Mouse (Mus musculus) liver, embryonic 13.5 days (tissue): ENCODE measurements at regions not wholly inside any gene's neighbourhood (a gene's known extent, or its start where the extent isn't known, plus 50 kb on each side); places are given as distances from the start of the nearest gene placed in this dataset.

Source experiments
- ATAC-seq: fragments of 200-750 bp; cut with Nextera tagmentation; 2 replicates; pipeline ENCODE4 v1.8.0; 2017; ENCODE audit warnings: low read depth, mild to moderate bottlenecking, moderate number of reproducible peaks, moderate library complexity
- DNase-seq: peaks from one replicate; pipeline ENCODE4 v3.0.0; 2022
- H3K27ac ChIP-seq: fragments of 300-500 bp; sonication (generic); 2 replicates; pipeline ENCODE4 v1.5.1; 2015; ENCODE audit warnings: moderate library complexity, mild to moderate bottlenecking, inconsistent platforms
- H3K27me3 ChIP-seq: fragments of 300-500 bp; sonication (generic); 2 replicates; pipeline ENCODE4 v1.6.1; 2015; ENCODE audit warnings: mild to moderate bottlenecking, inconsistent platforms
- H3K36me3 ChIP-seq: fragments of 300-500 bp; sonication (generic); 2 replicates; pipeline ENCODE4 v1.6.1; 2015; ENCODE audit warnings: mild to moderate bottlenecking, inconsistent platforms
- H3K4me1 ChIP-seq: fragments of 300-500 bp; sonication (generic); replicated peaks from 2 replicates; pipeline ENCODE4 v1.6.1; 2015; ENCODE audit warnings: inconsistent platforms
- H3K4me2 ChIP-seq: fragments of 300-500 bp; sonication (generic); 2 replicates; pipeline ENCODE4 v1.6.1; 2015; ENCODE audit warnings: inconsistent platforms, mild to moderate bottlenecking, moderate library complexity
- H3K4me3 ChIP-seq: fragments of 300-500 bp; sonication (generic); replicated peaks from 2 replicates; pipeline ENCODE4 v1.5.1; 2015; ENCODE audit warnings: mild to moderate bottlenecking, inconsistent platforms
- H3K9ac ChIP-seq: fragments of 300-500 bp; sonication (generic); 2 replicates; pipeline ENCODE4 v1.6.1; 2015; ENCODE audit warnings: mild to moderate bottlenecking, inconsistent platforms
- H3K9me3 ChIP-seq: fragments of 300-500 bp; sonication (generic); replicated peaks from 2 replicates; pipeline ENCODE4 v1.6.1; 2016; ENCODE audit warnings: inconsistent platforms
- WGBS: fragments of 180-500 bp; shearing (Covaris S2); methylation state at CpG from one replicate; pipeline ENCODE4 v1.1.7; 2015; ENCODE audit not compliant: insufficient replicate concordance; 5-methylcytosine and 5-hydroxymethylcytosine counted together

DNA sequence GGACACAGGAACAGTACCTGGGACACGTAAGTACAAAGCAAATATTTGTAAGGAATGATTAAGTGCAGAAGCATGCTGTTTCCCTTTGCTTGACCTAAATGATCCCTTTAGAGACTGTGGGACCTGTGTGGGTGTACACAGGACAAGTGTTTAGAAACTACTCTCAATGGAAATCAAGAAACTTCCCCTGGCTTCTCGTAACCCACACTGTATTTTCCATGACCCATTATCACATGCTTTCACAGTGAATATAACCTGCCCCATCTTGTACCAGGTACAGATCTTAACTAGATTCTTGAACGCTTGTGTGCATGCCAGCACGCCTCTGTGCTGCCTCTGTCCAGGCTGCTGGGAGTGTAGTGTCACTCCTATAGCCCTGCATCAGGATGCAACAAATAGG, 177.8 kb upstream of the Ahr start:
- DNase-seq (no peak), ATAC-seq (no peak)
- H3K4me1 ChIP-seq: no peaks in the 10 kb centered on the region
- H3K27me3 ChIP-seq: no peaks in the 10 kb centered on the region
- no peaks in the 10 kb centered on the region for H3K36me3 ChIP-seq
- H3K9ac ChIP-seq: no peak overlapping the region
- no peak overlapping the region for H3K4me2 ChIP-seq
- H3K27ac ChIP-seq: no peak overlapping the region
- H3K4me3 ChIP-seq: no peak overlapping the region
- WGBS: 64% methylated on average over 4 of the region's 4 CpGs
- no peaks in the 10 kb centered on the region for H3K9me3 ChIP-seq

DNA sequence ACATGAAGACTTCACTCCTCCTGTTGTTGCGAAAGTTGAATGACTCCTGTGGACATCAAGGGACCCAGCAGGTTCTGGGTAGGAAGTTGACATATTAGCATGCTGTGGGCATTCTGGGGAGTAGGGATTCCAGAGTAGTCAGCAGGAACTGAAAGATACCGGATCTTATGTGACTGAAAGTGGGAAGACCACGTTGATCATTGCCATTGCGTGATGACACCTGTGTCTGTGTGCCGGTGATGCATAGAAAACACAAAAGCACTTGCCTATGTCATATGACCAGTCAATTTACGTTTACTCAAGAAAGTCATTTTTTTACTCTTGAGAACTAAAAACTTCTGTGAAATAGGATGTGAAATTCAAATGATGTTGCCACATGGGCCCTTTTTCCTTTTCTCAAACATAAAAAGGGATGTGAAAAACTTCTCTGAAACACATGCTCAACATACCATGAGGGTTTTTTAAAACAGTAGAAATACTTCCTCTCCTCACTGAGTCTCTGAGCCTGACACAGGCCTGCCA, 176.8 kb upstream of the Ahr start:
- WGBS: 71% methylated on average over 6 of the region's 6 CpGs
- H3K9me3 ChIP-seq: no peaks in the 10 kb centered on the region
- no peaks in the 10 kb centered on the region for H3K36me3 ChIP-seq
- no peaks in the 10 kb centered on the region for H3K27me3 ChIP-seq
- ATAC-seq: no peak
- H3K4me1 ChIP-seq: no peaks in the 10 kb centered on the region
- H3K27ac ChIP-seq: no peak overlapping the region
- H3K9ac ChIP-seq: no peak overlapping the region
- DNase-seq: no peak
- H3K4me2 ChIP-seq: no peak overlapping the region
- no peak overlapping the region for H3K4me3 ChIP-seq

DNA sequence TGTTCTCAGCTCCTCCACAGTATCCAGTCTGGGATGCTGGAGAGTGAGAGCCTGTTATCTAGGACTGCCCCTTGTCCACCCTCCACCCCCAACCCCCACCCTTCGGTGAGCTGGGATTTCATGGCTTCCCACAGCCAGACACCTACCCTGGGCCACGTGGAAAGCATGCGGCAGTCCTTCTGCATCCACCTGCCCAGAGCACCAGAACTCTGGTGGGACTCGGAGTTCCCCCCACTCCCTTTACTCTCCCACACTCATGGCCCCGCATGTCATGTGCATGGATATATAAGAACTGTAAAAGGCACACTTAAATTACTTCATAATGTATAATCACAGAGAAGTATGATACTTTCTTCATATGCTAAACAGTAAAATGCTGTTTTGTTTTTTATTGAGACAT, 175.5 kb upstream of the Ahr start:
- ATAC-seq (no peak), DNase-seq (no peak)
- Histone ChIP-seq H3K27me3 (no peaks in the 10 kb centered on the region), H3K9me3 (no peaks in the 10 kb centered on the region), H3K27ac (no peak overlapping the region), H3K36me3 (no peaks in the 10 kb centered on the region), H3K4me3 (no peak overlapping the region), H3K4me2 (no peak overlapping the region), H3K4me1 (no peaks in the 10 kb centered on the region), H3K9ac (no peak overlapping the region)
- 58% methylated on average over 5 of the region's 5 CpGs for WGBS

DNA sequence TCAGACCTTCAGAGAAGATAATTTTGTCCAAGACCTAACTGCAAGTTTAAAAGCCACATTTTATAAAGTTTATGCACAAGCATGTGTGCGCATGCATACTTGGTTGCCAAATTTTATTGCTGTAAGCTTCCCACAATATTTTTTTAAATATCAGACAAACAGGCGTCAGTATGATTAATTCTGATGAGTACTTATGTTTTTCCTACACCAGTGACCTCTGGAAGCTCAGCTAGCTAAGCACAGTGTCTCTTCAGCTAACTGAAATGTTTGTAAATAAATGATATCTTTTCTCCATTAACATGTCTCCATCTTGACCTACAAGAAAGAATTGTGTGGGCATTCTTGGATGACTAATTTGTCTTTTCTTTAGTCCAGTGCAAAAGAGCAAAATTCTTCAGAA, 168.6 kb upstream of the Ahr start:
- H3K36me3 ChIP-seq: no peaks in the 10 kb centered on the region
- no peak overlapping the region for H3K9ac ChIP-seq
- H3K4me2 ChIP-seq: no peak overlapping the region
- ATAC-seq (no peak), DNase-seq (no peak)
- H3K4me1 ChIP-seq: no peaks in the 10 kb centered on the region
- H3K4me3 ChIP-seq: no peak overlapping the region
- H3K27me3 ChIP-seq: no peaks in the 10 kb centered on the region
- WGBS: 67% methylated on average over 2 of the region's 2 CpGs
- H3K9me3 ChIP-seq: no peaks in the 10 kb centered on the region
- H3K27ac ChIP-seq: no peak overlapping the region

DNA sequence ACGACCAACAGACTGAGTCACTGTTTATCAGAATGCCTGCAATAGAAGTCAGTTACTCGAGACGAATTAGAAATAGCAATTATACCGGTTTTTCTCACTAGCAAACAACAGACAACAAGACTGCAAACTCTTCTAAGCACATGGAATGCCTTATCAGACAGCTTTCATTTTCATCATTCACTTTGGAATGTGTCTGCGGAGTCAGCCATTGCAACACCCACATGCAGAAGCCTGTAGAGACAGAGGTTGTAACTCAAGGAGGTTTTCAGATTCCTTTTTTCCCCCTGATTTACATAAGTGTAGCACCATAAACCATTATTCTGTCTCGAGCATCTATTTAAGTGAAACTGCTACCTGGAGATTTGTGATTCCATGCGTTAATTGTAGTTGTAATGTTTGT, 167.8 kb upstream of the Ahr start:
- no peaks in the 10 kb centered on the region for H3K9me3 ChIP-seq
- WGBS: 57% methylated on average over 7 of the region's 7 CpGs
- no peak overlapping the region for H3K27ac ChIP-seq
- H3K4me2 ChIP-seq: no peak overlapping the region
- no peak overlapping the region for H3K9ac ChIP-seq
- H3K36me3 ChIP-seq: no peaks in the 10 kb centered on the region
- H3K27me3 ChIP-seq: no peaks in the 10 kb centered on the region
- ATAC-seq: no peak
- H3K4me3 ChIP-seq: no peak overlapping the region
- DNase-seq: no peak
- H3K4me1 ChIP-seq: no peaks in the 10 kb centered on the region

DNA sequence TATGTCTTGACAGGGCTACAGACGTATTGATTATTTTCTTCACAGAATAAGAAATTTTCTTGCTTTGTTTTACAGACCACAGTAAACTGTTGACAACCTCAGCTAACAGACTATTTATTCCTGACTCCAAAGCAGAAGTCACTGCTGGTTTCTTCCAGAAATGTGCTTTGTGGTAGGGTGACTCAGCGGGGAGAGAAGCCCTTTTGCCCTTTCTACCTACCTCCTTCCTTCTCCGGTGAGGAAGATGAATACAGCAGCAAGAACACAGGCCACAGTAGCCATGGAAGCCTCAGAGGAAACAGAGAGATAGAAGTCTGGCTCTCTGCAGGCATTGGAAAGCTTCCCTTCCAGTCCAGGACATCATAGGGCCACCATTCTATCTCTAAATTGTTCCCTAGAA, 159.4 kb upstream of the Ahr start:
- Histone ChIP-seq H3K9ac (no peak overlapping the region), H3K4me3 (no peak overlapping the region), H3K4me2 (no peak overlapping the region), H3K27me3 (no peaks in the 10 kb centered on the region), H3K36me3 (no peaks in the 10 kb centered on the region), H3K27ac (no peak overlapping the region), H3K4me1 (no peaks in the 10 kb centered on the region), H3K9me3 (no peaks in the 10 kb centered on the region)
- ATAC-seq (no peak), DNase-seq (no peak)
- 31% methylated on average over 3 of the region's 3 CpGs for WGBS

DNA sequence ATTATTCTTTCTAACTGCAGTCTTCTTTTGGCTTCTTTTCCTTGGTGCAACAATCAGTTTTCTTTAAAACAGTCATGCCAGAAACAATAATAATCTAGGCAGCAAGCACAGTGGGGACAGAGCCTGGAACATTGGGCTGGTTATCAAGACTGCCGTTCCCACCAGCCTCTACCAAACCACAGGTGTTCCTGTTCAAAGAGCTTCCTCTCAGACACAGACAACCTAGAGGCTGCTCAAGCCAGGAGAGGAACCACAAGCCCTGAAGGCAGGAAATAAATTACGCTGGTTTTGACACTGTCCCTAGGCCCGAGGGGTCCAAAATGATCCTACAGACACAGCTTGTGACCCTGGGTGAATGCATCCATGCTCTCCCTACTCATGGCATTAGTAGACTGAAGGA, 156.1 kb upstream of the Ahr start:
- ATAC-seq (no peak), DNase-seq (no peak)
- no peaks in the 10 kb centered on the region for H3K27me3 ChIP-seq
- no peak overlapping the region for H3K4me2 ChIP-seq
- H3K9ac ChIP-seq: no peak overlapping the region
- no peaks in the 10 kb centered on the region for H3K4me1 ChIP-seq
- H3K36me3 ChIP-seq: no peaks in the 10 kb centered on the region
- H3K4me3 ChIP-seq: no peak overlapping the region
- H3K9me3 ChIP-seq: no peaks in the 10 kb centered on the region
- H3K27ac ChIP-seq: no peak overlapping the region
- 20% methylated on average over 3 of the region's 3 CpGs for WGBS

DNA sequence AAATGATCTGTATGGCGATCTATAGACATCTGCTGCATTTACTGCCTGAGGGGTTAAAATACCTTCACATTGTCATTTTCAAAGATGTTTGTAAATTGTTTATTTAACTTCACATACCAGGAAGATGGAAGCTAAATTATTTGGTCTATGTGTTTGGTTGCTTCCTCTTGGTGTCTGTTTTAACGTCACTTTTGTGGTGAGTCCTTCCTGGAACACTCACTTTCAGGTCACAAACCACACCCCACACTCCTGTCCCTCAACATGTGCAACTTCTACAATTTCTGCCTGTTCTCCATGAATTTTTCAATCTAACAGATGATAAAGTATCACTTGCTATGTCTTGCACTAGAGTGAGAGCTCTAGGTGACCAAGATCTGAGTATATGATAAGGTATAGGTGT, 151.4 kb upstream of the Ahr start:
- Histone ChIP-seq H3K9me3 (no peaks in the 10 kb centered on the region), H3K27me3 (no peaks in the 10 kb centered on the region), H3K4me1 (no peaks in the 10 kb centered on the region), H3K36me3 (no peaks in the 10 kb centered on the region), H3K27ac (no peak overlapping the region), H3K4me3 (no peak overlapping the region), H3K4me2 (no peak overlapping the region), H3K9ac (no peak overlapping the region)
- WGBS: 52% methylated on average over 2 of the region's 2 CpGs
- ATAC-seq (no peak), DNase-seq (no peak)

DNA sequence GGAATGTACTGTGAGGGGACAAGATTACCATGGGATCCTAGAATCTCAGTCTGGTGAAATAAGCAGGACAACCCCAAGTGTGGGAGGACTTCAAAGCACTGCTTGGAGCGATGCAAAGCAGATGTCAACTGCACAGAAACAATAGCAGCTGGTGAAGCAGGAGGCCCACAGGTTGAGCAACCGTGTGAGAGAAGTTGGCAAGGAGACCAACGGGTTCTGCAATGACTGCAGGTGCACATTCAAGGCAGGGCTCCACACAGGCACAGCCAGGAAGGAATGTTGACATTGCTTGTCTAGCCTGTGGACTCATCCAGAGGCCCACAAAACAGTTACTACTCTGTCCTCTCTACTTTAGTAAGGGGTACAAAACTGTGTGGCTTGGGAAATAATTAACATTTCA, 150.4 kb upstream of the Ahr start:
- Histone ChIP-seq H3K4me1 (no peaks in the 10 kb centered on the region), H3K27ac (no peak overlapping the region), H3K36me3 (no peaks in the 10 kb centered on the region), H3K4me3 (no peak overlapping the region), H3K9me3 (no peaks in the 10 kb centered on the region), H3K27me3 (no peaks in the 10 kb centered on the region), H3K4me2 (no peak overlapping the region), H3K9ac (no peak overlapping the region)
- DNase-seq (no peak), ATAC-seq (no peak)
- WGBS: 55% methylated on average over 3 of the region's 3 CpGs

DNA sequence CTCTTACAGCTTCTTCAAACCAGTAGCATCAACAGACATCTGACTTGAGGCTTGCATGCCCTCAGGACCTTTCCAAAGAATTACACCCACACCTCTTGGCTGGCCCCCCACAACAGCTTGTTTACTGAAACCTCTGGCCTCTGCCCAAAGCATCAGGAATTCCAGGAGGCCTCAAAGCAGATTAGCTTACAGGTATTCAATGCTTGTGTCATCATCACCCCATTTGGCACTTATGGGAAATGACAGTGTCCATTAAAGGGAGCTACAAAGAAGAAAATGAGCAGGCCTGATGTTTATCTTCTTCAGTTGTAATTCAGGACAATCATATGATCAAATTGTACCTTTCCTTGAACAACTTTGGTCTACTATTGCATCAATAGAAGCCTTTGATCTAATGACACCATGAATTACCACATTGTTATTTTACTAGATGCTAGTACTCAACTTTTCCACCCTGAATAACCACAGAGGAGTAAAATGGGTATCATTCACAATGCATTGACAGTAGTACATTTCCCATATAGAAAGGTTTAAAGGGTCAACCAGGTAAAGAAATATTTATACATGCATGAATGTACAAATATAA, 147.1 kb upstream of the Ahr start:
- no peak for ATAC-seq
- H3K4me3 ChIP-seq: no peak overlapping the region
- no peaks in the 10 kb centered on the region for H3K27me3 ChIP-seq
- DNase-seq: no peak
- no peak overlapping the region for H3K27ac ChIP-seq
- H3K9ac ChIP-seq: no peak overlapping the region
- H3K4me2 ChIP-seq: no peak overlapping the region
- H3K9me3 ChIP-seq: no peaks in the 10 kb centered on the region
- no peaks in the 10 kb centered on the region for H3K4me1 ChIP-seq
- H3K36me3 ChIP-seq: no peaks in the 10 kb centered on the region

DNA sequence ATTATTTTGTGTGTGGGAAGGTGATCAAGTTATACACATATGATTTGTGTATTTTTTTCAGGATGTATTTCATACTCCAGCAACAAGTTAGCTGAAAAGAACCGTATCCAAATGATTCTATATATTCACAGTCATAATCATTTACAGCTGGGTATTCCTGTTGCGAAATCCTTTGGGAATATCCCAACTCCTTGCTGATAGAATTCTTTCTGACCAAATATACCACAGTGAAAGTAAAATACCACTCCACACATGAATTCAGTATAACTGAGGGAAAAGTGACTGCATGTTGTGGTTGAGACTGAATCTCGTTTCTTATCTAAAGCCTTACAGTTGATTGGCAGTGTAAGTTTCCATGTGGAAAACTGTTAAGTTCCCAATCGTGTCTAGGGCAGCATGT, 145.1 kb upstream of the Ahr start:
- Histone ChIP-seq H3K4me3 (no peak overlapping the region), H3K4me1 (no peaks in the 10 kb centered on the region), H3K4me2 (no peak overlapping the region), H3K27me3 (no peaks in the 10 kb centered on the region), H3K27ac (no peak overlapping the region), H3K36me3 (no peaks in the 10 kb centered on the region), H3K9me3 (no peaks in the 10 kb centered on the region), H3K9ac (no peak overlapping the region)
- ATAC-seq (no peak), DNase-seq (no peak)
- 43% methylated on average over 4 of the region's 4 CpGs for WGBS

DNA sequence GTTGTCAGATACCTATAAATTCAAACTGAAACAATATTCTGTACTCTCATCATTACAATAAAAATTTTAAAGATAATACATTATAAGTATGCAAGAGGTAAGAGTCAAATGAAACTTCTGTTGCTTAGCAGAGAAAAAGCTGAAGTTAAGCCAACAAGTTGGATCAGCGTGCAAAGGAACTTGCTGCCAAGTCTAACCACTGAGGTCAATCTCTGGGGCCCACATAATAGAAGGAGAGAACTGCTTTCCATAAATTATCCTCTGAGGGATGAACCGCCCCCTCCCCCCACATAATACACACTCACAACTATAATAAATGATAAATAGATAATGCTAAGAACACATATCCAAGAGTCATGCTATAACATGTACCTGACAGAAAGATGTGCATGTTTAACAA, 144.2 kb upstream of the Ahr start:
- no peak for DNase-seq
- no peaks in the 10 kb centered on the region for H3K9me3 ChIP-seq
- H3K4me3 ChIP-seq: no peak overlapping the region
- no peaks in the 10 kb centered on the region for H3K4me1 ChIP-seq
- WGBS: 55% methylated on average over 2 of the region's 2 CpGs
- no peak overlapping the region for H3K9ac ChIP-seq
- no peak overlapping the region for H3K4me2 ChIP-seq
- no peak for ATAC-seq
- no peaks in the 10 kb centered on the region for H3K27me3 ChIP-seq
- no peak overlapping the region for H3K27ac ChIP-seq
- no peaks in the 10 kb centered on the region for H3K36me3 ChIP-seq
